Mouse (Mus musculus) limb, embryonic 10.5 days (tissue): ENCODE data around the gene Mrpl45. TPM values are rescaled to one million over a fixed set of nuclear protein-coding genes. Genes with fewer than 3 reads are reported as not detected.
"Not testable (repeated sequence)": the region's sequence is repeated elsewhere in the genome, so short reads cannot be mapped to it uniquely, and the experiment has no call there.

Experiments
- DNase-seq: peaks from one replicate; pipeline ENCODE4 v3.0.0-alpha.2; 2017; ENCODE audit warnings: low spot score
- H3K27ac ChIP-seq: fragments of 300-500 bp; sonication (generic); 2 replicates; pipeline ENCODE4 v1.5.1; 2016; ENCODE audit warnings: mild to moderate bottlenecking
- H3K27me3 ChIP-seq: fragments of 300-500 bp; sonication (generic); 2 replicates; pipeline ENCODE4 v1.6.1; 2016; ENCODE audit warnings: low read depth, mild to moderate bottlenecking; ENCODE audit not compliant: poor library complexity, severe bottlenecking
- H3K36me3 ChIP-seq: fragments of 300-500 bp; sonication (generic); 2 replicates; pipeline ENCODE4 v1.6.1; 2016; ENCODE audit warnings: mild to moderate bottlenecking, moderate library complexity
- H3K4me1 ChIP-seq: fragments of 300-500 bp; sonication (generic); 2 replicates; pipeline ENCODE4 v1.6.1; 2016
- H3K4me3 ChIP-seq: fragments of 300-500 bp; sonication (generic); 2 replicates; pipeline ENCODE4 v1.5.1; 2016; ENCODE audit warnings: mild to moderate bottlenecking, moderate library complexity
- H3K9me3 ChIP-seq: fragments of 300-500 bp; sonication (generic); replicated peaks from 2 replicates; pipeline ENCODE4 v1.6.1; 2016; ENCODE audit warnings: mild to moderate bottlenecking
- WGBS: fragments of 180-500 bp; shearing (Covaris S2); methylation state at CpG from one replicate; pipeline ENCODE4 v1.1.7; 2016; 5-methylcytosine and 5-hydroxymethylcytosine counted together
- polyA plus RNA-seq: library from polyadenylated mRNA; unstranded; fragments of >200 nt; fragmentation: Nextera tagmentation; extraction: Ambion mirVana; gene quantifications from 2 replicates; pipeline ENCODE4 v1.2.1, GENCODE M21; 2016

Gene Mrpl45
- polyA plus RNA-seq, 1 experiment from 2014 or later = 66.1 TPM

- H3K9me3 ChIP-seq = no peaks in the 10 kb centered on the region
- no peaks in the 10 kb centered on the region for H3K36me3 ChIP-seq
- 84% methylated on average over 5 of the region's 5 CpGs for WGBS
- H3K4me1 ChIP-seq = peaks cover 5% of the 10 kb centered on the region
- DNase-seq = no peak
- H3K27me3 ChIP-seq = peaks cover 5% of the 10 kb centered on the region
- no peak overlapping the region for H3K4me3 ChIP-seq
- H3K27ac ChIP-seq = no peak overlapping the region
These were observed 10.9 kb upstream of the Mrpl45 start for GRCm38 (mm10) chr11:97304631-97305030.

- Histone ChIP-seq H3K4me1 (peaks cover 25% of the 10 kb centered on the region), H3K27me3 (peaks cover 18% of the 10 kb centered on the region), H3K36me3 (no peaks in the 10 kb centered on the region), H3K9me3 (no peaks in the 10 kb centered on the region), H3K27ac (no peak overlapping the region), H3K4me3 (no peak overlapping the region)
- DNase-seq = no peak
- 92% methylated on average over 11 of the region's 11 CpGs for WGBS
These were observed 8.0 kb upstream of the Mrpl45 start for GRCm38 (mm10) chr11:97307294-97308069.

- Histone ChIP-seq H3K36me3 (no peaks in the 10 kb centered on the region), H3K4me1 (peaks cover 25% of the 10 kb centered on the region), H3K27ac (no peak overlapping the region), H3K27me3 (peaks cover 18% of the 10 kb centered on the region), H3K4me3 (peak overlapping the region; percentile 53), H3K9me3 (no peaks in the 10 kb centered on the region)
- no peak for DNase-seq
- 51% methylated on average over 3 of the region's 3 CpGs for WGBS
These were observed 6.6 kb upstream of the Mrpl45 start for GRCm38 (mm10) chr11:97308806-97309450.

- peak overlapping the region; percentile 74; the same call in 1 of the 2 replicates for H3K27ac ChIP-seq
- H3K9me3 ChIP-seq = no peaks in the 10 kb centered on the region
- peak overlapping the region; percentile 53 for H3K4me3 ChIP-seq
- no peaks in the 10 kb centered on the region for H3K36me3 ChIP-seq
- DNase-seq = peak; percentile 54
- peaks cover 18% of the 10 kb centered on the region for H3K27me3 ChIP-seq
- peaks cover 25% of the 10 kb centered on the region for H3K4me1 ChIP-seq
- 4% methylated on average over 9 of the region's 9 CpGs for WGBS
These were observed 6.1 kb upstream of the Mrpl45 start for GRCm38 (mm10) chr11:97309451-97309836.

GRCm38 (mm10) chr11:97309911-97310571 lies 5.5 kb upstream of the Mrpl45 start:
- under 1% methylated on average over 25 of the region's 25 CpGs for WGBS
- H3K9me3 ChIP-seq = no peaks in the 10 kb centered on the region
- peak overlapping the region; percentile 74 for H3K27ac ChIP-seq
- H3K27me3 ChIP-seq = peaks cover 18% of the 10 kb centered on the region
- no peaks in the 10 kb centered on the region for H3K36me3 ChIP-seq
- peaks cover 25% of the 10 kb centered on the region for H3K4me1 ChIP-seq
- DNase-seq = peak; percentile 77
- peak overlapping the region; percentile 53 for H3K4me3 ChIP-seq

GRCm38 (mm10) chr11:97310895-97311631 lies 4.5 kb upstream of the Mrpl45 start:
- Histone ChIP-seq H3K36me3 (no peaks in the 10 kb centered on the region), H3K4me1 (peaks cover 25% of the 10 kb centered on the region), H3K27ac (peak overlapping the region; percentile 74), H3K27me3 (peaks cover 18% of the 10 kb centered on the region), H3K4me3 (peak overlapping the region; percentile 53), H3K9me3 (no peaks in the 10 kb centered on the region)
- peak; percentile 55 for DNase-seq
- WGBS = 5% methylated on average over 18 of the region's 18 CpGs

GRCm38 (mm10) chr11:97312871-97313270 lies 2.6 kb upstream of the Mrpl45 start:
- WGBS = 90% methylated on average over 1 of the region's 1 CpGs
- not testable (repeated sequence) for H3K36me3 ChIP-seq, H3K9me3 ChIP-seq, H3K4me3 ChIP-seq, H3K27ac ChIP-seq, DNase-seq
- Histone ChIP-seq H3K27me3 (peaks cover 18% of the 10 kb centered on the region), H3K4me1 (peaks cover 32% of the 10 kb centered on the region)

GRCm38 (mm10) chr11:97314110-97314509 lies 1.4 kb upstream of the Mrpl45 start:
- H3K9me3 ChIP-seq = no peaks in the 10 kb centered on the region
- H3K27me3 ChIP-seq = peaks cover 18% of the 10 kb centered on the region
- peaks cover 16% of the 10 kb centered on the region for H3K36me3 ChIP-seq
- H3K4me3 ChIP-seq = no peak overlapping the region
- WGBS = 91% methylated on average over 3 of the region's 3 CpGs
- peaks cover 32% of the 10 kb centered on the region for H3K4me1 ChIP-seq
- no peak overlapping the region for H3K27ac ChIP-seq
- DNase-seq = no peak

GRCm38 (mm10) chr11:97314751-97315503 lies 589 bp upstream of the Mrpl45 start:
- 54% methylated on average over 8 of the region's 8 CpGs for WGBS
- peak overlapping the region; percentile 87 for H3K27ac ChIP-seq
- no peaks in the 10 kb centered on the region for H3K9me3 ChIP-seq

GRCm38 (mm10) chr11:97321197-97321596 lies 5.7 kb downstream of the Mrpl45 start:
- DNase-seq = no peak
- WGBS = 95% methylated on average over 8 of the region's 8 CpGs
- Histone ChIP-seq H3K27ac (no peak overlapping the region), H3K4me1 (peaks cover 6% of the 10 kb centered on the region), H3K36me3 (peaks cover 84% of the 10 kb centered on the region), H3K9me3 (no peaks in the 10 kb centered on the region), H3K4me3 (no peak overlapping the region), H3K27me3 (no peaks in the 10 kb centered on the region)

More at GRCm38 (mm10) chr11:97314751-97315503, 589 bp upstream of the Mrpl45 start:
- Histone ChIP-seq H3K36me3 (peaks cover 24% of the 10 kb centered on the region), H3K4me3 (peak overlapping the region; percentile 70), H3K4me1 (peaks cover 24% of the 10 kb centered on the region), H3K27me3 (peaks cover 11% of the 10 kb centered on the region)
- no peak for DNase-seq

- H3K27ac ChIP-seq, DNase-seq, H3K4me1 ChIP-seq, H3K27me3 ChIP-seq, H3K9me3 ChIP-seq, H3K4me3 ChIP-seq: not testable (repeated sequence)
- H3K36me3 ChIP-seq = peaks cover 92% of the 10 kb centered on the region
- 83% methylated on average over 8 of the region's 8 CpGs for WGBS
These were observed 6.5 kb downstream of the Mrpl45 start for GRCm38 (mm10) chr11:97321894-97322600.
